Mouse (Mus musculus): ENCODE data around the gene Dclre1b. TPM values are rescaled to one million over a fixed set of nuclear protein-coding genes. Genes with fewer than 3 reads are reported as not detected.
"Not testable (repeated sequence)": the region's sequence is repeated elsewhere in the genome, so short reads cannot be mapped to it uniquely, and the experiment has no call there.

The Dclre1b gene
- polyA plus RNA-seq, 1 experiment from 2014 or later: 23.8 TPM

DNA sequence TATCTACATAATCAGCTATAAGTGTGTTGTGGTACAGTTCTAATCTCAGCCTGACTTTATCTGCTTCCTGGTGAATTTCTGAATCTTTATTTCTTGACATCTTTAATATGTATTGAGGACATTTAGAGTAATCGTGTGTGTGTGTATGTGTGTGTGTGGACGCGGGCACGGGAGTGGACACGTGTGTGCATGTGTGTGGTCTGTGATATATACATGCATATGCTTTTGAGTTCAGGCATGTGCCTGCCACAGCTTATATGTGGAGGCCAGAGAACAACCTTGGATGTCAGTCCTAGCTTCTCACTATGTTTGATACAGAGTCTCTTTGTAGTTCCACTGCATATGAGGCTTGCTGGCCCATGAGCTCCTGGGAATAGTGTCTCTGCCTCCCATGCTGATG is 27.2 kb upstream of the Dclre1b start:
- H3K9ac ChIP-seq: no peak overlapping the region
- H3K27me3 ChIP-seq: no peaks in the 10 kb centered on the region
- no peak for ATAC-seq (ENCODE audit: low FRiP score, low read depth)
- H3K36me3 ChIP-seq: no peaks in the 10 kb centered on the region
- no peak overlapping the region for H3K27ac ChIP-seq (replicated peaks)
- H3K9me3 ChIP-seq: no peaks in the 10 kb centered on the region
- no peak overlapping the region for H3K4me2 ChIP-seq
- WGBS: 97% methylated on average over 5 of the region's 5 CpGs
- no peaks in the 10 kb centered on the region for H3K4me1 ChIP-seq (replicated peaks)
- H3K4me3 ChIP-seq: no peak overlapping the region

DNA sequence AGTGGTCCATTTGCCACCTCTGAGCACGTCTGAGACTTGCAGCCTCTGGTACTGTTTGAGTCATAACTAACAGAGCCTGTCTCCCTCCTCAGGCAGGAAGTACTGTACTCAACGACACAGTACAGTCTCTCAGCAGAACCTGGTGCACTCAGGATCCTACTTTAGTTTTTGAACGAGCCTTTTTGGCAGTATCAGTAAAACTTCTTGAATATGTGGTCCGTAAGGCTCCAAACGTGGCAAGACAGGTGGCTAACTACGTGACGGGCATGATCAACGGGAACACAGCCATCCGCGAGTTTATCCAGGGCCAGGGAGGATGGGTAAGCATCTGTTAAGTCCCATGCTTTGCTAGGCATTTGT is 26.7 kb upstream of the Dclre1b start:
- Histone ChIP-seq H3K4me3 (no peak overlapping the region), H3K4me2 (no peak overlapping the region), H3K36me3 (no peaks in the 10 kb centered on the region), H3K27ac (replicated peaks) (no peak overlapping the region), H3K9ac (no peak overlapping the region), H3K4me1 (replicated peaks) (no peaks in the 10 kb centered on the region), H3K9me3 (no peaks in the 10 kb centered on the region), H3K27me3 (no peaks in the 10 kb centered on the region)
- no peak for ATAC-seq (ENCODE audit: low FRiP score, low read depth)
- 81% methylated on average over 10 of the region's 10 CpGs for WGBS

DNA sequence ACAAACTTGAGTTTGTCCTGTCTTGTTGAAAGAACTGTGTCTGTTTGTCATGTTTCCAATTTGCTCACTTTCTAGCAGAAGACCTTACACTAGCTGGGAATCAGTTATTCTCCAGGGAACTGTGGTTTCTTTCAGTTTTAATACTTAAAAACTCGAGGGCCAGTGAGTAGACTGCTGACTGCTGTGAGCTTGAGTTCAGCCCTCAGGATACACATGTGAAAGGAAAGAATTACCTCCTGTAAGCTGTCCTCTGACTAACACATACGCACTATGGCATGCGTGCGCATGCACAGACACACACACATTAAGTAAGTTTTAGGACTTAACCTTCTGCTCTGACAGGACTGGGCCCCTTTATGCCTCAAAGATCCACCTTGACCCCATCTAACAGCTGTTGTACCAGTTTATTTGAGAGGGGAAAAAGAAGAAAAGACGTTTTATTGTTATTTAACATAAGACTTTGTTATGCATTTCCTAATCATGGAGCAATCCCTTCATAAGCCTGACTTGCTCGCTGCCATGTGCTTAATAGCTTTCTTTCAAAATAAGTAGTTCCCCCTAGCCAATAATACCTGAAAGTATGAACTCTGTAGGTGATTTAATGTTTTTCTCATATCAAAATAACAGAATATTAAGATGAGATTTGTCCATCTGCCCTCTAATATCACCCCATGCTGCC is 26.2 kb upstream of the Dclre1b start:
- no peaks in the 10 kb centered on the region for H3K4me1 ChIP-seq (replicated peaks)
- WGBS: 82% methylated on average over 6 of the region's 6 CpGs
- H3K36me3 ChIP-seq: no peaks in the 10 kb centered on the region
- no peak overlapping the region for H3K9ac ChIP-seq
- no peaks in the 10 kb centered on the region for H3K9me3 ChIP-seq
- no peak overlapping the region for H3K27ac ChIP-seq (replicated peaks)
- no peak overlapping the region for H3K4me2 ChIP-seq
- no peak for ATAC-seq (ENCODE audit: low FRiP score, low read depth)
- no peak overlapping the region for H3K4me3 ChIP-seq
- H3K27me3 ChIP-seq: no peaks in the 10 kb centered on the region

DNA sequence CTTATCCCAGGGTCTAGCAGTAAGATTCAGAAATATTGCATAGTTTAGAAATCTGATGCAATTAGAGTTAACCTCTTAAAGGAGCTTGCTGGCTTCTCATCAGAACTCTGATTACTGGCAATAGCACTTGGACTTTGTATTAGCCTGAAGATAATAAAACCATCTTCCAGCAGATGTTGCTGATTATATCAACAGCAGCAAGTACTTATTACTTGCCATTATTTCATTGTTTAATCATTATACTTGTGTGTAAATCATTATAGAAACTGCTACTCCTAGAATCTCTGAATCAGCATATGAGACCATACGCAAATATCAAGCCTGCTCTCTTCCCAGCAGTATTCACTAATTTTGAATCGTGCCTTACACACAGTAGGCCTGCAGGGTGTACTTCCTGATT is 24.8 kb upstream of the Dclre1b start:
- Histone ChIP-seq H3K27ac (replicated peaks) (no peak overlapping the region), H3K9ac (no peak overlapping the region), H3K4me2 (no peak overlapping the region), H3K27me3 (no peaks in the 10 kb centered on the region), H3K4me3 (no peak overlapping the region), H3K4me1 (replicated peaks) (no peaks in the 10 kb centered on the region), H3K36me3 (no peaks in the 10 kb centered on the region), H3K9me3 (no peaks in the 10 kb centered on the region)
- WGBS: 92% methylated on average over 2 of the region's 2 CpGs
- ATAC-seq (ENCODE audit: low FRiP score, low read depth): no peak

DNA sequence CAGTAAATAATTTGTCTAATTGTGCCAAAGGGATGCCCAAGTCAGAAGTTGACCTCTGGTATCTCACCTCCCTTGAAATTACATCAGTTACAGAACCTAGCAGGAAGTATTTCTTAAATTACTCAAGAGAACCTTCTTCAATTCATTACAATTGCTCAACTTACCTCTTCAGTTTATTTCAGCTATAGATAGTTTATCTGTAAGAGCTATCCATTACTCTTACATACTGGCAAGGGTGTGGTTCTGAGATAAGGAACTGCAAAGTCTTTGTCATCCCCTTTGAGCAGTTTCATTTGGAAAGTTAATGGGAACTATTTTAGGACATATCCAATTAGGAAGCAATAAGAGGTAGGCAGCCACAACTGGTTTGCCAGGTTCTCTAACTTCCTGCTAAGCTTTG is 23.2 kb upstream of the Dclre1b start, which contains the start of gene Bcl2l15:
Gene Bcl2l15 (plus strand): TSS at position 176 of the 400 bp plus-strand sequence.
- ATAC-seq (ENCODE audit: low FRiP score, low read depth): no peak
- Histone ChIP-seq H3K4me2 (no peak within 1 kb of the TSS), H3K9me3 (no peaks in the 10 kb centered on the region), H3K27ac (replicated peaks) (no peak within 1 kb of the TSS), H3K27me3 (no peaks in the 10 kb centered on the region), H3K36me3 (no peaks in the 10 kb centered on the region), H3K9ac (no peak within 1 kb of the TSS), H3K4me1 (replicated peaks) (no peaks in the 10 kb centered on the region), H3K4me3 (no peak within 1 kb of the TSS)

DNA sequence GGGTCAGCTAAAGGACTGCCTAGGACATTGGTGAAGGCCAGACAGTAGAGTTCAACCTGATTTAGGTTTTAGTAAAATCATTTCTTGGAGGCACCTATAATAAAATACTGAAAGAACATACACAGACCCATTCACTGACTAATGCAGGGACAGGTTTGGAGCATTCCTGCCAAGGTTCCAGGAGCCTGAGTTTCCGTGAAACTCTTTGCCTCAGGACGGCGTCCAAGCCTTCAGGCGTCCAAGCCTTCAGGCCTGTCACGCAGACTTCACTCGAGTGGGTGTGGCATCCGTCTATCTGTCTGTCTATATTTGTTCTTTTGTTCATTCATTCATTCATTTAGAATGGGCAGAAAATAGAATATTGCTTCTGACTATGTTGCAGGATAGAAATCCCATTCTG is 21.9 kb upstream of the Dclre1b start:
- Histone ChIP-seq H3K27ac (replicated peaks) (no peak overlapping the region), H3K4me1 (replicated peaks) (no peaks in the 10 kb centered on the region), H3K36me3 (no peaks in the 10 kb centered on the region), H3K27me3 (no peaks in the 10 kb centered on the region), H3K4me3 (no peak overlapping the region), H3K9me3 (no peaks in the 10 kb centered on the region), H3K4me2 (no peak overlapping the region), H3K9ac (no peak overlapping the region)
- ATAC-seq (ENCODE audit: low FRiP score, low read depth): no peak
- 81% methylated on average over 7 of the region's 7 CpGs for WGBS

DNA sequence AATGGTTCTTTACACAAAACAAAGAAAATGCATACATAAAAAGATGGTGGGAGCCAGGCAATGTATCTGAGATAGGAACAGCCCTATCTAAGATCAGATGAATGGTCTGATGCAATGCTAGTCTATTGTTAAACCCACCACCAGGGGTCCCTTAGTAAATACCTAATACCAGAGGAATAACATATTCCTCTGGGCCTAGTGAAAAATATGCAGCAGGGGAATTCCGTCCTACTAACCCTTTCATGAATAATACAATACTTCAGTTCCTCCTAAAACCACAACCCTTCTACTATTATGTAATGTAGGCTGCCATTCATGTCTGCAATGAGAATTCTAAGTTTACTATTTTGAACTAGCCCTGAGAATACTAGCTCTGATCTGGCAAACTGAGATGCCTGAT is 21.4 kb upstream of the Dclre1b start:
- 48% methylated on average over 1 of the region's 1 CpGs for WGBS
- not testable (repeated sequence) for H3K36me3 ChIP-seq; H3K4me3 ChIP-seq; H3K9me3 ChIP-seq; H3K4me1 ChIP-seq (replicated peaks); H3K9ac ChIP-seq; H3K4me2 ChIP-seq; H3K27ac ChIP-seq (replicated peaks); ATAC-seq (ENCODE audit: low FRiP score, low read depth); H3K27me3 ChIP-seq

DNA sequence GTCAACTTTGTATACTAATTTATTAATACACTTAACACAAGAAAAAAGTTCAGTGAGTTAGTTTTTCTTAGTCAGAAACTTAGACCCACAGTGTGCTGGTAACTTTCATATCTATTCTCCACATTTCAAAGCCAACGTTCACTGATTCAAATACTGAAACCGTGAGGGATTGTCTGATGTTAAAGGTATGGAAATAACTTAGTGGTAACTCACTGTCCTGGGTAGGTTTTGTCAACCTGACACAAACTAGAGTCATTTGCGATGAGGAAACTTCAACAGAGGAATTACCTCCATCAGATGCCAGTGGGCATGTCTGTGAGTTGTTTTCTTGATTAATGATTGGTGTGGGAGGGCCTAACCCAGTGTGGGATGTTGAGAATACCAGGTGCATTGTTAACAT is 19.8 kb upstream of the Dclre1b start:
- H3K4me2 ChIP-seq: no peak overlapping the region
- no peaks in the 10 kb centered on the region for H3K36me3 ChIP-seq
- H3K27ac ChIP-seq (replicated peaks): no peak overlapping the region
- no peak for ATAC-seq (ENCODE audit: low FRiP score, low read depth)
- H3K9ac ChIP-seq: no peak overlapping the region
- no peaks in the 10 kb centered on the region for H3K9me3 ChIP-seq
- no peak overlapping the region for H3K4me3 ChIP-seq
- WGBS: 92% methylated on average over 3 of the region's 3 CpGs
- H3K4me1 ChIP-seq (replicated peaks): no peaks in the 10 kb centered on the region
- H3K27me3 ChIP-seq: no peaks in the 10 kb centered on the region

DNA sequence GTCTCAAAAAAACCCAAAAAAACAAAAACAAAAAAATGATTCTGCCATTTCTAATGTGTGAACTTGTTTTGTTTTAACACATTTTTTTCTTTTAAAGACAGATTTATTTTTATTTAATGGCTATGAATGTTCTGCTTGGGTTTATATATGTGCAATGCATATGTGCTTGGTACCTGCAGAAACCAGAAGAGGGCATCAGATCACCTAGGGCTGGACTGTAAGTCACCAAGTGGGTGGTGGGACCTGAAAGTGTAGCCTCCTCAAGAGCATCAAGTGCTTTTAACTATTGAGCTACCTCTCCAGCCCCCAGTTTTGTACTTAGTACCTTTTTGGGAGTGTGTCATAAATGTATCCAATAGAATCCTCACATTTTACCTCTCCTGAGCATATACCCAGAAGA is 18.3 kb upstream of the Dclre1b start:
- Histone ChIP-seq H3K27ac (replicated peaks) (no peak overlapping the region), H3K9ac (no peak overlapping the region), H3K9me3 (no peaks in the 10 kb centered on the region)

DNA sequence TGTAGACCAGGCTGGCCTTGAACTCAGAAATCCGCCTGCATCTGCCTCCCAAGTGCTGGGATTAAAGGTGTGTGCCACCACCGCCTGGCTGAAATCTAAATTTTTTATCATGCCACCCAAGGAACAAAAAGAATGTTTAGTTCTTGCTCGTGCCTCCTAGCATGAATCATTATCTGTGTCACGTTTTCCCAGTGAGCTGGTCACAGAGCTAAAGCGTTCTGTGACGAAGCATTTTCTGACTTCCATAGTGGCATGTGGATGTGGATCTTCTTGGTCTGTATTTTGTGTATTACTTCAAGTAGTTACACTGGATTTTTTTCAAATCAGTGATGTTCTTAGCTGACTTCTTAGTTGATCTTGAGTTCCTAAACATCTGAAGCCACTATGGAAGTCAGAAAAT is 1.7 kb upstream of the Dclre1b start:
- peaks cover 20% of the 10 kb centered on the region for H3K36me3 ChIP-seq
- no peaks in the 10 kb centered on the region for H3K9me3 ChIP-seq
- ATAC-seq (ENCODE audit: low FRiP score, low read depth): no peak
- no peaks in the 10 kb centered on the region for H3K27me3 ChIP-seq
- no peak overlapping the region for H3K4me2 ChIP-seq
- H3K9ac ChIP-seq: no peak overlapping the region
- peaks cover 16% of the 10 kb centered on the region for H3K4me1 ChIP-seq (replicated peaks)
- H3K27ac ChIP-seq (replicated peaks): no peak overlapping the region
- no peak overlapping the region for H3K4me3 ChIP-seq
- 89% methylated on average over 6 of the region's 6 CpGs for WGBS

More for the DNA sequence above, 18.3 kb upstream of the Dclre1b start:
- Histone ChIP-seq H3K4me3 (no peak overlapping the region), H3K4me2 (no peak overlapping the region), H3K27me3 (no peaks in the 10 kb centered on the region), H3K36me3 (peaks cover 5% of the 10 kb centered on the region), H3K4me1 (replicated peaks) (no peaks in the 10 kb centered on the region)
- ATAC-seq (ENCODE audit: low FRiP score, low read depth): no peak

DNA sequence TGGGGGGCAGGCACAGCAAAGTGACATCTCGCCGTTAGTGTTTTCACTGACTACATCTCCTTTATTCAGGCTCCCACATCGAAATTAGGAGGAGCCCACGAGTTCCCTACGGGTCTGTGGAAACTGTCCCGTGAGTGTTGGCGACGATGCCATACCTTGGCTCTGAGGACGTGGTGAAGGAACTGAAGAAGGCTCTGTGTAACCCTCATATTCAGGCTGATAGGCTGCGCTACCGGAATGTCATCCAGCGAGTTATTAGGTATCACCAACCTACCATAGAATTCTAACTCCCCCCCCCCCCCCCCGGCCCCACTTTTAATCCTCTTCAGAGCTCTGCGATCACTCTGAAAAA is 531 bp upstream of the Dclre1b start:
- WGBS: 4% methylated on average over 14 of the region's 14 CpGs
- Histone ChIP-seq H3K27ac (replicated peaks) (peak overlapping the region; percentile 94), H3K4me1 (replicated peaks) (peaks cover 16% of the 10 kb centered on the region), H3K9ac (peak overlapping the region; percentile 88), H3K4me2 (peak overlapping the region; percentile 87), H3K9me3 (no peaks in the 10 kb centered on the region), H3K4me3 (peak overlapping the region; percentile 95), H3K27me3 (no peaks in the 10 kb centered on the region), H3K36me3 (peaks cover 13% of the 10 kb centered on the region)
- ATAC-seq (ENCODE audit: low FRiP score, low read depth): peak; percentile 68; the same call in 1 of the 2 replicates

DNA sequence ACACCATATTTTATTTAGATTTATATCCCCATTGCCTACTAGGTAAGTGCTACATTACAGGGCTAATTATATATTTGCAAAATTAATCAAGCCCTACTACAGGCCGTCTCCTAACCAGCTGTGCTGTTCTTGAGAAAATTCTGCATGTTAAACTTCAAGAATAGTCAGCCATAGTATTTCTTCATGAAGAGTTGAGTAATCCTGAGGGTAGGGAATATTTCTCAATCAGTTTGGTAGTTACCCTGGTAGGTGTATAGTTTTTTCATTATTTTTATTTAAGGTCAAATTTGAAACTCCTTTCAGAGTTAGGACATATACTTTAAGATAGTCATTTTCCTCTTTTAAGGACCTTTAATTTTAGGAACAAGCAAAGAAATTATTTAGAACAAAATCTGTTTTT is 3.6 kb downstream of the Dclre1b start:
- H3K4me3 ChIP-seq: no peak overlapping the region

DNA sequence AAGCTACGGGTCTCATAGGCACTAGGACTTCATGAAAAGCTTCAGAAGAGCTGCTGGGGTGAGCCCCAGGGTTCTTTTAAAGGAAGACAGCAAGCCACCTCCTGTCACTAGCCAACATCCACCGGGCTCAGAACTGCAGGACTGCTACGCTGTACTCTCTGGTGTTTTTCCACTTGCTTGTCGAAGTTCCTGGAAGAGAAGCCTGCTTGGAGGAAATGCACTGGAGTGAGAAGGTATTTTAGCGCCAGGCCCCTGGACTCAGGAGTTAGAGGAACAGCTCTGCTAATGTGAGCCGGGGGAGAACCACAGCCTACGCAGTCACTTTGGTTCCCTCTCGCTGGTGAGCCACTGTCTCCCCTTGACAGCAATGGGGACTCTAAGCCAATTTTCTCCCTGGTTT is 6.4 kb downstream of the Dclre1b start:
- Histone ChIP-seq H3K9me3 (no peaks in the 10 kb centered on the region), H3K27me3 (no peaks in the 10 kb centered on the region), H3K36me3 (peaks cover 34% of the 10 kb centered on the region), H3K4me2 (no peak overlapping the region), H3K9ac (no peak overlapping the region), H3K4me1 (replicated peaks) (peaks cover 3% of the 10 kb centered on the region), H3K4me3 (no peak overlapping the region), H3K27ac (replicated peaks) (no peak overlapping the region)
- 93% methylated on average over 8 of the region's 8 CpGs for WGBS
- no peak for ATAC-seq (ENCODE audit: low FRiP score, low read depth)

More for the DNA sequence above, 3.6 kb downstream of the Dclre1b start:
- no peak overlapping the region for H3K27ac ChIP-seq (replicated peaks)
- H3K9me3 ChIP-seq: no peaks in the 10 kb centered on the region
- H3K4me2 ChIP-seq: no peak overlapping the region
- H3K9ac ChIP-seq: no peak overlapping the region
- 90% methylated on average over 1 of the region's 1 CpGs for WGBS
- peaks cover 16% of the 10 kb centered on the region for H3K4me1 ChIP-seq (replicated peaks)
- peaks cover 33% of the 10 kb centered on the region for H3K36me3 ChIP-seq
- no peaks in the 10 kb centered on the region for H3K27me3 ChIP-seq
- no peak for ATAC-seq (ENCODE audit: low FRiP score, low read depth)
